Mouse (Mus musculus): Measurements from ENCODE around the gene Fbxo7. TPM values are rescaled to one million over a fixed set of nuclear protein-coding genes. Genes with fewer than 3 reads are reported as not detected.

Gene Fbxo7
- polyA plus RNA-seq, 1 experiment from 2014 or later = 41.0 TPM

- Histone ChIP-seq H3K4me2 (ENCODE audit: low read length) (no peak overlapping the region), H3K27ac (no peak overlapping the region), H3K4me3 (replicated peaks; ENCODE audit: low read depth, low read length) (no peak overlapping the region), H3K27me3 (ENCODE audit: insufficient read depth, low read length) (no peaks in the 10 kb centered on the region), H3K9me3 (replicated peaks; ENCODE audit: low read length) (no peaks in the 10 kb centered on the region), H3K9ac (ENCODE audit: low read depth, low read length) (no peak overlapping the region), H3K4me1 (replicated peaks; ENCODE audit: insufficient read depth, low read length) (no peaks in the 10 kb centered on the region; the same call in 1 of the 2 replicates), H3K36me3 (ENCODE audit: insufficient read depth, low read length) (no peaks in the 10 kb centered on the region)
- ATAC-seq (replicated peaks; ENCODE audit: low FRiP score, low read depth) (no peak), DNase-seq (ENCODE audit: low spot score) (no peak)
- no peak for TF ChIP-seq CTCF (IDR thresholded peaks at IDR 0.05; ENCODE audit: low read depth)
- WGBS = 41% methylated on average over 3 of the region's 3 CpGs
Measured at GRCm38 (mm10) chr10:86069341-86069740, 47.6 kb downstream of the Fbxo7 start.

- H3K4me1 ChIP-seq (replicated peaks; ENCODE audit: insufficient read depth, low read length) = no peaks in the 10 kb centered on the region
- no peaks in the 10 kb centered on the region for H3K27me3 ChIP-seq (ENCODE audit: insufficient read depth, low read length)
- DNase-seq (ENCODE audit: low spot score) (no peak), ATAC-seq (replicated peaks; ENCODE audit: low FRiP score, low read depth) (no peak)
- no peaks in the 10 kb centered on the region for H3K9me3 ChIP-seq (replicated peaks; ENCODE audit: low read length)
- no peak for TF ChIP-seq CTCF (IDR thresholded peaks at IDR 0.05; ENCODE audit: low read depth)
- 85% methylated on average over 3 of the region's 3 CpGs for WGBS
- H3K9ac ChIP-seq (ENCODE audit: low read depth, low read length) = no peak overlapping the region
- no peak overlapping the region for H3K4me2 ChIP-seq (ENCODE audit: low read length)
- H3K27ac ChIP-seq = no peak overlapping the region
- H3K36me3 ChIP-seq (ENCODE audit: insufficient read depth, low read length) = no peaks in the 10 kb centered on the region
- H3K4me3 ChIP-seq (replicated peaks; ENCODE audit: low read depth, low read length) = no peak overlapping the region
Measured at GRCm38 (mm10) chr10:86070751-86071150, 49.0 kb downstream of the Fbxo7 start.

- no peak for TF ChIP-seq CTCF (IDR thresholded peaks at IDR 0.05; ENCODE audit: low read depth)
- ATAC-seq (replicated peaks; ENCODE audit: low FRiP score, low read depth) = no peak
- H3K36me3 ChIP-seq (ENCODE audit: insufficient read depth, low read length) = no peaks in the 10 kb centered on the region
- WGBS = 68% methylated on average over 4 of the region's 4 CpGs
- no peaks in the 10 kb centered on the region for H3K9me3 ChIP-seq (replicated peaks; ENCODE audit: low read length)
- no peak overlapping the region for H3K27ac ChIP-seq
- H3K4me1 ChIP-seq (replicated peaks; ENCODE audit: insufficient read depth, low read length) = no peaks in the 10 kb centered on the region
- no peak overlapping the region for H3K4me2 ChIP-seq (ENCODE audit: low read length)
- no peak overlapping the region for H3K9ac ChIP-seq (ENCODE audit: low read depth, low read length)
- H3K27me3 ChIP-seq (ENCODE audit: insufficient read depth, low read length) = no peaks in the 10 kb centered on the region
- DNase-seq (ENCODE audit: low spot score) = no peak
- H3K4me3 ChIP-seq (replicated peaks; ENCODE audit: low read depth, low read length) = no peak overlapping the region
Measured at GRCm38 (mm10) chr10:86074134-86074533, 52.4 kb downstream of the Fbxo7 start.

GRCm38 (mm10) chr10:86074971-86075711, 53.4 kb downstream of the Fbxo7 start:
- Histone ChIP-seq H3K27me3 (ENCODE audit: insufficient read depth, low read length) (no peaks in the 10 kb centered on the region), H3K9ac (ENCODE audit: low read depth, low read length) (no peak overlapping the region), H3K4me3 (replicated peaks; ENCODE audit: low read depth, low read length) (no peak overlapping the region), H3K36me3 (ENCODE audit: insufficient read depth, low read length) (no peaks in the 10 kb centered on the region), H3K9me3 (replicated peaks; ENCODE audit: low read length) (no peaks in the 10 kb centered on the region), H3K4me1 (replicated peaks; ENCODE audit: insufficient read depth, low read length) (no peaks in the 10 kb centered on the region), H3K27ac (no peak overlapping the region), H3K4me2 (ENCODE audit: low read length) (no peak overlapping the region)
- WGBS = 73% methylated on average over 9 of the region's 9 CpGs
- DNase-seq (ENCODE audit: low spot score) (no peak), ATAC-seq (replicated peaks; ENCODE audit: low FRiP score, low read depth) (no peak)
- TF ChIP-seq CTCF (IDR thresholded peaks at IDR 0.05; ENCODE audit: low read depth) = peak; percentile 68

- no peak for DNase-seq (ENCODE audit: low spot score)
- Histone ChIP-seq H3K9ac (ENCODE audit: low read depth, low read length) (no peak overlapping the region), H3K27me3 (ENCODE audit: insufficient read depth, low read length) (no peaks in the 10 kb centered on the region), H3K4me1 (replicated peaks; ENCODE audit: insufficient read depth, low read length) (no peaks in the 10 kb centered on the region), H3K36me3 (ENCODE audit: insufficient read depth, low read length) (no peaks in the 10 kb centered on the region), H3K27ac (no peak overlapping the region), H3K4me3 (replicated peaks; ENCODE audit: low read depth, low read length) (no peak overlapping the region), H3K9me3 (replicated peaks; ENCODE audit: low read length) (no peaks in the 10 kb centered on the region), H3K4me2 (ENCODE audit: low read length) (no peak overlapping the region)
- TF ChIP-seq CTCF (IDR thresholded peaks at IDR 0.05; ENCODE audit: low read depth) = no peak
- 73% methylated on average over 2 of the region's 2 CpGs for WGBS
- ATAC-seq (replicated peaks; ENCODE audit: low FRiP score, low read depth) = no peak
Measured at GRCm38 (mm10) chr10:86077272-86077671, 55.5 kb downstream of the Fbxo7 start.

GRCm38 (mm10) chr10:86078761-86079160, 57.0 kb downstream of the Fbxo7 start:
- TF ChIP-seq CTCF (IDR thresholded peaks at IDR 0.05; ENCODE audit: low read depth) = no peak
- no peaks in the 10 kb centered on the region for H3K9me3 ChIP-seq (replicated peaks; ENCODE audit: low read length)
- H3K36me3 ChIP-seq (ENCODE audit: insufficient read depth, low read length) = no peaks in the 10 kb centered on the region
- H3K4me2 ChIP-seq (ENCODE audit: low read length) = no peak overlapping the region
- no peaks in the 10 kb centered on the region for H3K4me1 ChIP-seq (replicated peaks; ENCODE audit: insufficient read depth, low read length)
- no peak for DNase-seq (ENCODE audit: low spot score)
- H3K27ac ChIP-seq = no peak overlapping the region
- H3K9ac ChIP-seq (ENCODE audit: low read depth, low read length) = no peak overlapping the region
- WGBS = 88% methylated on average over 2 of the region's 2 CpGs
- no peak overlapping the region for H3K4me3 ChIP-seq (replicated peaks; ENCODE audit: low read depth, low read length)
- H3K27me3 ChIP-seq (ENCODE audit: insufficient read depth, low read length) = no peaks in the 10 kb centered on the region
- ATAC-seq (replicated peaks; ENCODE audit: low FRiP score, low read depth) = no peak

- Histone ChIP-seq H3K4me3 (replicated peaks; ENCODE audit: low read depth, low read length) (no peak overlapping the region), H3K27ac (no peak overlapping the region), H3K4me1 (replicated peaks; ENCODE audit: insufficient read depth, low read length) (no peaks in the 10 kb centered on the region), H3K9ac (ENCODE audit: low read depth, low read length) (no peak overlapping the region), H3K36me3 (ENCODE audit: insufficient read depth, low read length) (no peaks in the 10 kb centered on the region), H3K27me3 (ENCODE audit: insufficient read depth, low read length) (no peaks in the 10 kb centered on the region), H3K4me2 (ENCODE audit: low read length) (no peak overlapping the region), H3K9me3 (replicated peaks; ENCODE audit: low read length) (no peaks in the 10 kb centered on the region)
- 87% methylated on average over 9 of the region's 9 CpGs for WGBS
- ATAC-seq (replicated peaks; ENCODE audit: low FRiP score, low read depth) (no peak), DNase-seq (ENCODE audit: low spot score) (no peak)
- no peak for TF ChIP-seq CTCF (IDR thresholded peaks at IDR 0.05; ENCODE audit: low read depth)
Measured at GRCm38 (mm10) chr10:86079921-86080320, 58.1 kb downstream of the Fbxo7 start.

Data from kidney, postnatal 0 days (tissue).